19 mouse cellular contexts compared by ENCODE assay signal in genomic region chr2:173216840-173217239, GRCm38 (mm10). TPM values are rescaled to one million over a fixed set of nuclear protein-coding genes. Genes with fewer than 3 reads are reported as not detected.
DNase-seq lines count a peak whose midpoint lies in the region; ATAC-seq and TF ChIP-seq lines count a peak whose summit lies in the region.
"Had no signal": no experiment of that assay in that cellular context is flagged by ENCODE, and none has a peak within 500 bp of the region (broad histone marks: within the 10 kb centered on the region; RNA-seq: fewer than 3 reads in every experiment).

No protein-coding gene starts in this region.

- peak; percentile 62 for DNase-seq in heart, embryonic 10.5 days (ENCODE audit: low spot score)
- DNase-seq in midbrain, embryonic 10.5 days (ENCODE audit: low spot score), result peak; percentile 9
- DNase-seq in urinary bladder, adult 2 months (ENCODE audit: low spot score), result peak; percentile 8
- no peak for DNase-seq in urinary bladder, adult 18-20 months (ENCODE audit: low spot score in 2 of 2)
- DNase-seq in embryo, embryonic 10.5 days (ENCODE audit: low spot score), result no peak
- DNase-seq: adrenal gland, adult 8-10 months; cerebellum, adult 8-10 months; kidney, adult 11 months; midbrain, embryonic 14.5 days had no signal

- no peaks in the 10 kb centered on the region for H3K36me3 ChIP-seq in heart, embryonic 10.5 days
- H3K36me3 ChIP-seq in heart, embryonic 11.5 days (ENCODE audit: control insufficient read depth, insufficient read depth, low read length), result no peaks in the 10 kb centered on the region
- H3K36me3 ChIP-seq in midbrain, embryonic 10.5 days, result no peaks in the 10 kb centered on the region
- H3K36me3 ChIP-seq in midbrain, embryonic 13.5 days, result no peaks in the 10 kb centered on the region
- peaks cover 13% of the 10 kb centered on the region for H3K36me3 ChIP-seq in small intestine, adult 2 months (ENCODE audit: control insufficient read depth, insufficient read depth, low read length)
- H3K36me3 ChIP-seq: embryonic facial prominence, embryonic 10.5 days; heart, embryonic 13.5 days had no signal

- 87% methylated on average over 7 of the region's 7 CpGs for WGBS in heart, embryonic 10.5 days
- 79% methylated on average over 7 of the region's 7 CpGs for WGBS in heart, embryonic 11.5 days (ENCODE audit: insufficient replicate concordance)
- WGBS in midbrain, embryonic 10.5 days, result 88% methylated on average over 7 of the region's 7 CpGs
- WGBS in midbrain, embryonic 13.5 days, result 89% methylated on average over 7 of the region's 7 CpGs
- 75% methylated on average over 7 of the region's 7 CpGs for WGBS in small intestine, adult 2 months

- H3K27ac ChIP-seq in heart, embryonic 10.5 days, result no peak overlapping the region
- no peak overlapping the region for H3K27ac ChIP-seq in heart, embryonic 11.5 days (ENCODE audit: low read depth, low read length)
- H3K27ac ChIP-seq in midbrain, embryonic 10.5 days (replicated peaks), result no peak overlapping the region
- no peak overlapping the region for H3K27ac ChIP-seq in midbrain, embryonic 13.5 days
- no peak overlapping the region for H3K27ac ChIP-seq in small intestine, adult 2 months (ENCODE audit: insufficient read depth, low read depth, low read length)
- H3K27ac ChIP-seq: embryonic facial prominence, embryonic 10.5 days; forebrain, embryonic 13.5 days; heart, embryonic 13.5 days; liver, embryonic 14.5 days had no signal

- TF ChIP-seq CTCF in small intestine, adult 2 months (IDR thresholded peaks at IDR 0.05; ENCODE audit: extremely low read depth, insufficient read length, insufficient replicate concordance, low read depth, low read length), result no peak

- no peaks in the 10 kb centered on the region for H3K4me1 ChIP-seq in heart, embryonic 10.5 days
- H3K4me1 ChIP-seq in heart, embryonic 11.5 days (ENCODE audit: control insufficient read depth, insufficient read depth, low read length), result no peaks in the 10 kb centered on the region
- peaks cover 9% of the 10 kb centered on the region; the same call in 1 of the 2 replicates for H3K4me1 ChIP-seq in midbrain, embryonic 10.5 days
- H3K4me1 ChIP-seq in midbrain, embryonic 13.5 days (replicated peaks), result 0 out of 2 replicates have a peak, but pooled peaks cover 4% of the 10 kb centered on the region
- peaks cover 22% of the 10 kb centered on the region for H3K4me1 ChIP-seq in small intestine, adult 2 months (ENCODE audit: control insufficient read depth, insufficient read depth, insufficient read length, low read length)
- H3K4me1 ChIP-seq: embryonic facial prominence, embryonic 10.5 days; forebrain, embryonic 13.5 days had no signal

- H3K27me3 ChIP-seq in heart, embryonic 10.5 days (ENCODE audit: insufficient read depth, poor library complexity, severe bottlenecking), result peaks cover 25% of the 10 kb centered on the region
- peaks cover 13% of the 10 kb centered on the region for H3K27me3 ChIP-seq in heart, embryonic 11.5 days (ENCODE audit: control insufficient read depth, insufficient read depth, low read length)
- no peaks in the 10 kb centered on the region for H3K27me3 ChIP-seq in midbrain, embryonic 10.5 days (ENCODE audit: low read depth, poor library complexity, severe bottlenecking)
- no peaks in the 10 kb centered on the region for H3K27me3 ChIP-seq in midbrain, embryonic 13.5 days
- H3K27me3 ChIP-seq in small intestine, adult 2 months (ENCODE audit: control insufficient read depth, insufficient read depth, low read length), result no peaks in the 10 kb centered on the region
- H3K27me3 ChIP-seq: forebrain, embryonic 13.5 days; Patski had no signal

- H3K4me2 ChIP-seq in heart, embryonic 11.5 days, result no peak overlapping the region
- H3K4me2 ChIP-seq in midbrain, embryonic 13.5 days (replicated peaks), result no peak overlapping the region
- H3K4me2 ChIP-seq: forebrain, embryonic 13.5 days; heart, embryonic 13.5 days had no signal

- no peak for ATAC-seq in heart, embryonic 11.5 days (replicated peaks; ENCODE audit: insufficient number of reproducible peaks, low FRiP score, low TSS enrichment)
- no peak for ATAC-seq in midbrain, embryonic 13.5 days
- ATAC-seq: forebrain, embryonic 13.5 days; hindbrain, embryonic 16.5 days; Patski had no signal

- H3K9me3 ChIP-seq in heart, embryonic 10.5 days, result no peaks in the 10 kb centered on the region
- no peaks in the 10 kb centered on the region for H3K9me3 ChIP-seq in heart, embryonic 11.5 days (replicated peaks; ENCODE audit: control insufficient read depth, low read length)
- no peaks in the 10 kb centered on the region for H3K9me3 ChIP-seq in midbrain, embryonic 10.5 days (replicated peaks)
- 0 out of 2 replicates have a peak, but pooled peaks cover 3% of the 10 kb centered on the region for H3K9me3 ChIP-seq in midbrain, embryonic 13.5 days
- H3K9me3 ChIP-seq: embryonic facial prominence, embryonic 10.5 days; forebrain, embryonic 13.5 days; heart, embryonic 13.5 days had no signal

- TF ChIP-seq POLR2A in small intestine, adult 2 months (IDR thresholded peaks at IDR 0.05; ENCODE audit: low read depth, low read length), result no peak

- no peak overlapping the region for H3K4me3 ChIP-seq in heart, embryonic 10.5 days
- H3K4me3 ChIP-seq in heart, embryonic 11.5 days (ENCODE audit: low read depth, low read length), result no peak overlapping the region
- no peak overlapping the region for H3K4me3 ChIP-seq in midbrain, embryonic 10.5 days
- H3K4me3 ChIP-seq in midbrain, embryonic 13.5 days (replicated peaks), result no peak overlapping the region
- peak overlapping the region; percentile 72; the same call in 1 of the 2 replicates for H3K4me3 ChIP-seq in small intestine, adult 2 months (ENCODE audit: low read depth, low read length)
- H3K4me3 ChIP-seq: embryonic facial prominence, embryonic 10.5 days; forebrain, embryonic 13.5 days; heart, embryonic 13.5 days had no signal

- no peak overlapping the region for H3K9ac ChIP-seq in heart, embryonic 11.5 days (ENCODE audit: low read depth, low read length)
- H3K9ac ChIP-seq in midbrain, embryonic 13.5 days (replicated peaks), result no peak overlapping the region
- H3K9ac ChIP-seq: forebrain, embryonic 13.5 days; heart, embryonic 13.5 days; liver, embryonic 14.5 days had no signal

RNA-seq across cellular contexts. Expression of gene Zbp1, which starts 1.9 kb away (rescaled TPM):
- not detected in 2 replicates for polyA plus RNA-seq in heart, embryonic 10.5 days (2016; fragmentation: Nextera tagmentation; extraction: Ambion mirVana)
- not detected in 2 replicates for polyA plus RNA-seq in heart, embryonic 11.5 days (2014; fragmentation: Nextera tagmentation; extraction: Ambion mirVana)
- 0.28 and 0.43 TPM in 2 replicates for polyA plus RNA-seq in midbrain, embryonic 10.5 days (2016; fragmentation: Nextera tagmentation; extraction: Ambion mirVana)
- polyA plus RNA-seq in midbrain, embryonic 13.5 days (2015; fragmentation: Nextera tagmentation; extraction: Ambion mirVana), result 0.27 and 0.50 TPM in 2 replicates
- 11.3 and 15.7 TPM in 2 replicates for polyA plus RNA-seq in urinary bladder, adult 2 months (2012; rRNA removed)
- polyA plus RNA-seq in small intestine, adult 2 months (2012; rRNA removed), result 23.6 and 51.0 TPM in 2 replicates
- polyA plus RNA-seq: embryonic facial prominence, embryonic 10.5 days; forebrain, embryonic 13.5 days; hindbrain, embryonic 16.5 days; limb, embryonic 11.5 days had no signal

RNA-seq across cellular contexts. Expression of gene Pmepa1, which starts 59.5 kb away (rescaled TPM):
- 1.4 and 1.9 TPM in 2 replicates for polyA plus RNA-seq in heart, embryonic 10.5 days (2016; fragmentation: Nextera tagmentation; extraction: Ambion mirVana)
- 3.8 and 4.7 TPM in 2 replicates for polyA plus RNA-seq in heart, embryonic 11.5 days (2014; fragmentation: Nextera tagmentation; extraction: Ambion mirVana)
- polyA plus RNA-seq in midbrain, embryonic 10.5 days (2016; fragmentation: Nextera tagmentation; extraction: Ambion mirVana), result 1.2 and 2.0 TPM in 2 replicates
- 3.9 and 4.7 TPM in 2 replicates for polyA plus RNA-seq in midbrain, embryonic 13.5 days (2015; fragmentation: Nextera tagmentation; extraction: Ambion mirVana)
- 37.0 and 54.0 TPM in 2 replicates for polyA plus RNA-seq in urinary bladder, adult 2 months (2012; rRNA removed)
- polyA plus RNA-seq in small intestine, adult 2 months (2012; rRNA removed), result 58.9 and 93.7 TPM in 2 replicates

Comparison
In these comparisons a context has a peak if more than half of its experiments do, and no peak if none do; other contexts are left out.
1. DNase-seq: peak in heart, embryonic 10.5 days (single experiment), midbrain, embryonic 10.5 days (single experiment) and urinary bladder, adult 2 months (single experiment); none in urinary bladder, adult 18-20 months (0 of 2) and embryo, embryonic 10.5 days (single experiment).